Mouse (Mus musculus): ENCODE measurements at regions not wholly inside any gene's neighbourhood (a gene's known extent, or its start where the extent isn't known, plus 50 kb on each side); places are given as distances from the start of the nearest gene placed in this dataset.

Small RNAs in the stretch of these regions (microRNA-seq; reads per million reads assigned to microRNA genes)
- gene Mir181a-1 (331 to 429 reads per million in 2 experiments), gene Mir181b-1 (9.2 to 11.8 reads per million in 2 experiments)

All from gastrocnemius, postnatal 10 days (tissue).